Mouse (Mus musculus) T-helper 2 cell (primary cell): Measurements from ENCODE around the gene Zmat5.
"Not testable (repeated sequence)": the region's sequence is repeated elsewhere in the genome, so short reads cannot be mapped to it uniquely, and the experiment has no call there.

Experiments used
- in situ Hi-C: fragments of 300-600 bp; cut with MboI, MseI; formaldehyde crosslinking; loops from one replicate; pipeline ENCODE4 v1.15.1; 2025; ENCODE audit warnings: high pct_unique_total_duplicates

Gene Zmat5

DNA sequence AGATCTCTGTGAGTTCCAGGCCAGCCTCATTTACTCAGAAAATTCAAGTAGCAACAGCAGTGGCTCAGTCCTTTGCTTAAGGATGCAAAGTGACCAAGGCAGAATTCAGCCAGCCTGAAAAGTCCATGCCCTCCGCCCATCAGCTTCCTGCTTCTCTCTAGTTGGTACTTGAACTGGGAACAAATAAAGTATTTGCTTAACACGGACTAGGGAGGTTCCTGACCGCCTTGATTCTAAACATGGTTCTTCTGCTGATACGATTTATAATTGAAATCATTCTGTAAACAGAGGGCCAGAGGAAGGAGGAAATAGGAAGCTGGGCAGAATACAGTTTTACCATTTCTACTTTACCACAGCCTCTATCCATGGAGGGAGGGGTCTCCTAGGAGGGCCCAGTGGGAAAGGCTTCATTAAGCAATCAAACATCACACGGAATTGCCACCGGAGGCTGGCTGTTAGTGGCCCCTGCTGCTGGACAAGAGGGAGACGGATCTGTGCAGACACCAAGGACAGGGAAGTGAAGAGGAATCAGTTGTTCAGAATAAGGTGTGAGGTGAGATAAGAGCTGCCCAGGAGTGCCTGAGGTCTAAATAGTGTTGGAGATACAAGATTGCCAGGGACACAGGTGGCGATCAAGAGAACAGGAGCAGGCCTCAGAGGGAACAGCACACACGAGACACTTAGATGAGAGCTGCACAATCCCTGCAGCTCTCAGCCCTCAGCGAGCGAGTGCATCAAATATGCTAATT lies 15.7 kb upstream of the Zmat5 start:
- in situ Hi-C loops: no loop called here

DNA sequence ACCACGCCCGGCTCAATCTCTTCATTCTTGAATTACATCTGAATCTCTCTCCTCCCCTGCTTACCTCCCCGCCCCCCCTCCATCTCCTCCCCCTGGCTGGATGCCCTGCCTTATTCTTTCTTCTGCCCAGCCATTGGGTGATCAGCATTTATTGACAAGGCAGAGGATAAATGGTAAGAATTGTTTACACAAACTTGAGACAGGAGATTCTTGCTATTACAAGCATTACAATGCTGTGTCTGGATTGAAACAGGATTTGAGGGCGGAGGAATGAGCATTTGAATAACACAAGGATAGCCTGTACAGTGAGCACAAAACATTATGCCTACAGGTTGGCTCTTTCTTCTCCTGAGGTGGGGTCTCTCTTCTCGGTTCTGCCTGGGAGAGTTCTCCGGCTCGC lies 14.1 kb upstream of the Zmat5 start:
- in situ Hi-C loops: no loop called here

DNA sequence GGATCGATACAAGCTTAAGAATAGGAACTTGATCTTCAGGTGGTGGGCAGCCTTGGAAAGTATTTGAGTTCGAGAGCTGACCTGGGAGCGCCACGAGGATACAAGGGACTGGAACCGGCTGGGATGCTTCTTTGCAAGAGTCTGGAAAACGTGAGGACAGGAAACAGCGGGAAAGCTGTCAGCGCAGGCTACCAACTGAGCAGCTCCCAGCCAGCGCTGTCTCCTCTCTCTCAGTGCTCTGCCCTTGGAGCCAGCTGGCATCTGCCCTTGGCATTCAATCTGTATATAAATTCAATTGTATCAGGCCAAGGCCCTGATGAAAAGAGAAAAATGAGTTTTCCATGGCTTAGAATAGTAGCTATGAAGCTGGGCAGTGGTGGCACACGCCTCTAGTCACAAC lies 13.3 kb upstream of the Zmat5 start:
- in situ Hi-C loops: no loop called here

DNA sequence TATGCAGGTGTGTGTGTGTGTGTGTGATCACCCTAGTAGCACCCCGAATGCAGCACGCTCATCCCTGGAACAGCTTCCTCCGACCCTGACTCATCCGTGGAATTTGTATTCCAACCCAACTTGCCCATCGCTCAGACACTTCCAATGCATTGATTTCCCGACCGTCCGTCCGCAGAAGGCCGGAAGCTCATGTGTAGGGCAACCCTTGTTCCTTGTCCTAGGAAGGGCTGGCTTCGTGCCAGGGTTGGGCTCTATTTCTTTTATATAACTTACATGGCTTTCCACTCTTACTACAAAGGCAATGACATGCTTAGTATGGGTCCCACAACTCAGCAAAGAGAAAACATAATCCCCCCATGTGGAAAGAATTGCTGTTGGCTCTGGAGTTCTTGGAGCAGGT lies 12.3 kb upstream of the Zmat5 start:
- in situ Hi-C loops: no loop called here

DNA sequence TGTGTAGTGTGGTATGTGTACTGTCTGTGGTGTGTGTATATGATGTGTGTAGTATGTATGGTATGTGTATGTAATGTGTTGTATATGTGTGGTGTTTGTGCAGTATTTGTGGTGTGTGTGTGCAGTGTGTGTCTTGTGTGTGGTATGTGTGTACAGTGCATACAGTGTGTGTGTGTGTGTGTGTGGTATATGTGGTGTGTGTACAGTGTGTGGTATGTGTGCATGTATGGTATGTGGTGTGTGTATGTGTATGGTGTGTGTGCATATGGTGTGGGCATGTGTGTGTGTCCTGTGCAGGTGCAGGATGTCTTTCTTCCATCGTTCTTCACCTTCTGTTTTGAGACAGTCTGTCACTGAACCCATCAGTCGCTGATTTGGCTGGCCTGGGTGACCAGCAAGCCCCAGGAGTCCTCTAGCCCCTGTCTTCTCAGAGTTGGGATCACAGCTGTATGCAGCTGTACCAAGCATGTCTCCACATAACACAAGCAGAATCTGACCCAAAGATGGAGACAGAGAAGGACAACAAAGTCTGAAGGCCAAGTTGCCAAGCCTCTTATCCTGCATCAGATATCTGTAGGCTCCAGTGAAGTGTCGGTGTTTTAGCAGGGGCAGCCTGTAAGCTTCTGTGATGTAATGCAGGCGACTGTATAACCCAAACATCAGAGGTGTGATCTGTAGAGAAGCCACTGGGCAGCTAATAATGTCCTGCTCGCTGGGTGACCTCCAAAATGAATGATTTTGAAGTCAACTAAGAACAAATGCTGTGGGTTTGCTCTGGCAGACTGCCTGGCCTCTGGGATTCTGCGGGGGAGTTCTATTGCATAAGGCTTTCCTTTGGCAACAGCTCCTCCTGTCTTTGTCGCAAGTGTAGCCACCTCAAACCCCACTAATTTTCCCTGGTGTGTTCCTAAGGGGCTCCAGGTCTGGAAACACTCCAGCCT lies 7.2 kb upstream of the Zmat5 start:
- in situ Hi-C loops: no loop called here

DNA sequence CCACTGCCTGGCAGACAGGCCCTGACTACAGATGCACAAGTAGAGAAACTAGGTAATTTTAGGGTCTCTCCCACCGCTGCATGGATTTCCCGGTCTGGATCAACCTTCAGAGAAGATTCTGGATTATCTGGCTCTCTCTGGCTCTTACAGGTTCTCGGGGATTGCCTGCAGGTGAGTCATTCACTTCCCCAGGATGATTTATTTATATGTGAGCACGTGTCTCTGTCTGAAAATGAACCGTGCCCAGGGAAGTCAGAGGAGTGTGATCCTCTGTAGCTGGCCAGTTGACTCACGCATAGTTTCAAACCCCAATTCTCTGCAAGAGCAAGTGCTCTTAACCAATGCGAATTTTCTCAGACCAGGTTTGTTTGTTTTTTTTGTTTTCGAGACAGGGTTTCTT lies 3.8 kb upstream of the Zmat5 start:
- in situ Hi-C loops: no loop called here

DNA sequence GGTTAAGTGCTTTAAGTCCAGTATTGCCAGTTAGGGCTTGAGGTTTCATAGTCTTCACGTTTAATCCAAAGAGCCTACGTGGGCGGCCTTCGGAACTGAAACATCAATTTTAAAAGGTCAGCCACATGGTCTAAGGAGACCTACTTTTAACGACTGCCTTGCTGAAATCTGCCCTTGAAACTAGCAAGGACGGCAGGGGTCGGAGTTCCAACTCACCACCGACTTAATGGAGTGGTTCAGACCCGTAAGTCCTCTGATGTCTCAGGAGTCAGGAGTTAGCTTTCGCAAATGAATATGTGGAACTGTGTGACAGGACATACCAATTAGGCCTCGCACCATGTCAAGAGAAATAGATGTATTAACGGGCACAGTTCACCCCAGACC lies 798 bp upstream of the Zmat5 start:
- in situ Hi-C loops: no loop called here

DNA sequence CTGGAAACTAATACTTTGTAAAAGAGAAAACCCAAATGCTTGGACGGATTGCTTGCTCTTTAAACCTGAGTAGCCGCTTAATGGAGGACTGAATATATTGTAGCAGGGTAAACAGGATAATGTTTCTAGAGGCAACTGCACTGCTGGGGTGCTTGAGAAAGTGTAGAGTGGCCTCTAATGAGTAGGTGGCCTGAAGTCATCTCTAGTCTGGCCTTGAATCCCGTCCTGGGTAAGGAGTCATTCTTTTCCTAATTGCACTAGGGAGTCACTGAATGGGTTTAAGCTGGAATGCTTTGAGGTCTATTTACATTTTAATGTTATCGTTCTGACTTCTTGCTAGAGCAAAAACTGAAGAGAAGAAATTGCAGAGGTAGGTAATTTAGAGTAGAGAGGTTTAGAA lies 700 bp downstream of the Zmat5 start:
- in situ Hi-C loops: no loop called here

DNA sequence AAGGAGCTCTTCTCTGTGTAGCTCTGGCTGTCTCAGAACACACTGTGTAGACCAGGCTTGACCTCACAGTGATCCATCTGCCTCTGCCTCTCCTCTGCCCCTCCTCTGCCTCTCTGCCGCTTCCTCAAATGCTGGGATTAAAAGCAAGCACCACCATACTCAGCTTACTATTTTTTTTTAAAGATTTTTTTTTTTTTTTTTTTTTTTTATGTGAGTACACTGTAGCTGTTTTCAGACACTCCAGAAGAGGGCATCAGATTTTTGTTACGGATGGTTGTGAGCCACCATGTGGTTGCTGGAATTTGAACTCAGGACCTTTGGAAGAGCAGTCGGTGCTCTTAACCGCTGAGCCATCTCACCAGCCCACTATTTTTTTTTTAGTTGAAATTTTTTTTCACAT lies 5.7 kb downstream of the Zmat5 start:
- in situ Hi-C loops: not testable (repeated sequence)

DNA sequence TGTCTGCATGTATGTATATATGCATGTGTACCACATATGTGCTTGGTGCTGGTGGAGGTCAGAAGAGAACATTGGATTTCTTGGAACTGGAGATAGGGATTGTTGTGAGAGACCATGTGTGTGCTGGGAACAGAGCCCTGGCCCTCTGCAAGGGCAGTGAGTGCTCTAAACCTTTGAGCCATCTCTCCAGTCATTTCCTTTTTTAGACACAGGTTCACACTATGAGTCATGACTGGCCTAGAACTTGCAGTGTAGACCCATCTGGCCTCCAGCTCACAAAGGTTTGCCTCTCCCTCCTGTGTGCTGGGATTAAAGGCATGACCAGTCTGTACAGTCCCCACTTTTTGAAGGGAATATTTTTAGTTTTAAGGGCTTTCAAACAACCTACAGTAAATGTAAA lies 8.3 kb downstream of the Zmat5 start:
- in situ Hi-C loops: no loop called here

DNA sequence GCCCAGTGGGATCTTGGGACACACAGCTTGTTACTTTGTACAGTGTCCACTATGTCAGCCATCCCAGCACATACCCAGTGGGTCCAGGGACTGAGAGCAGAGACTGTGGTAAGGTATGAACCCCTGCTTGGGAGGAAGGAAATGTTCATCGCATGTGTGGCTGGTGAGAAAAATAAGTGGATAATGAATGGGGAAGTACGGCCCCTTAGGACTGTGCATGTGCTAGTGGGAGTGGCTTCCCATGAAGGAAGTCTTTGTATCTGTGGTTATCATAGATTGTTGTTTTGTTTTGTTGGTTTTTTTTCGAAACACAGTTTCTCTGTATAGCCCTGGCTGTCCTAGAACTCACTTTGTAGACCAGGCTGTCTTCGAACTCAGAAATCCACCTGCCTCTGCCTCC lies 10.2 kb downstream of the Zmat5 start:
- in situ Hi-C loops: no loop called here

DNA sequence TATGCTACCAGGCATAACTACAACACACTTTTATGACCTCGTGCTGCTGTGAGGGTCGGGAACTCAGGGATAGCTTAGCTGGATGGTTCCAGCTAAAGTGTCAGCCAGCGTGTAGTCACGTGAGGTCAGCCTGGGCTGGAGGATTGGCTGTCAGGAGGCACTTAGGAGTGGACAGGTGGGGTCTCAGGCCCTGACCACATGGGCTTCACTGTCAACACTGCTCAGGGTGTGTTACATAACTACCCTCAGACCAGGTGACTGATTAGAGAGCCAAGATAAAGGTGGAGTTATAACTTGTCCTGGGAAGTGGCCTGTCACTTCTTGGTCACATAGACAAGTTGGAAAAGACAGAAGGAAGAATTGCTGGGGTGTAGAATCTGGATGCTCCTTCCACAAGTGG lies 11.1 kb downstream of the Zmat5 start:
- in situ Hi-C loops: no loop called here

DNA sequence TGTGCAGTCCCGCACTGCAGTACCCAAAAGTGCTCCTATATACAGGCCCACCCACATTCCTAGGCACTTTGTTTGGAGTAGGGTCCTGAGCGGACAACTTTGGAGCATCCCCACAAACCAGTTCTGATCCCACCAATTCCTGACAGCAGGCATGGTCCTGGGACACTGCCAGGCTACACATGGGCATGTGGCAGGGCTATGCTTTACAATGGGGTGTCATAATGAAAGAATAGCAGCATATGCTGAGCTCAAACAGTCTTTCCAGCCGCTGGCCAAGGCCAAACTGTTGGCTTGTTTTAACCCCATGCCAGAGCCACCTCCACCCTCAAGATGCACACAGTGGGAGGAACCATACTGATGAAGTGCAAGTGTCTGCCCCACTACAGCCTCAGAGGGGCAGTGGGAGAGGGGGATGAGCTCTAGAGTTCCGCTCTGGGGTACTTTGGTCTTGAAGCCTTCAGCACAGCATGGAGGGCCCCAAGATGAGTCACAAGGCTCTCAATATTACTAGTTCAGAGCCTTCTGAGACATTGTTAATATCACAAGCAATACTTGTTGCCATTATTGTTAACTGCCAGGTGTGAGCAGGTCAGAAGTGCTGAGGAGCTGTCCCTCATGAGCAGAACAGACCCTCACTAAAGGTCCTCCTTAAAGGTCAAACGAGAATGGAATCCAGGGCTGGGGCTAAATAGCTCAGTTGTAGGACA lies 12.2 kb downstream of the Zmat5 start:
- in situ Hi-C loops: no loop called here

DNA sequence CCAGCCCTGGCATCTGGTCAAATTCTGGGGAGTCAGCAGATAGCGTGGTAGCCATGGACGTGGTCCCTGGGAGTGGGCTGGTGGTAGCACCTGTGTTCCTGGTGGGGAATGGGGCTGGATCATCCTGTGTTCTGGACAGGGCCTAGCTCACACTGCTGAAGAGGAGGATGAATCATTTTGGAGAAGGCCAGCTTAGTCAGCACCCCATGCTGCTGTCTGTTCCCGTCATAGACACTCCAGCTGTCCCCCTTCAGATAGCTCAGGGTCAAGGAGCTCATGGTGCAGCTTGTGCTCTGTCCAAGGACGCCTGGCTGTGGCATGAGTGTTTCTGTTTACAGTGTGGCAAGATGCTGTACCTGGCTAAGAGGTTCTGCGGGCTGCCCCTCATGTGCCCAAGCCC lies 14.1 kb downstream of the Zmat5 start:
- in situ Hi-C loops: no loop called here

DNA sequence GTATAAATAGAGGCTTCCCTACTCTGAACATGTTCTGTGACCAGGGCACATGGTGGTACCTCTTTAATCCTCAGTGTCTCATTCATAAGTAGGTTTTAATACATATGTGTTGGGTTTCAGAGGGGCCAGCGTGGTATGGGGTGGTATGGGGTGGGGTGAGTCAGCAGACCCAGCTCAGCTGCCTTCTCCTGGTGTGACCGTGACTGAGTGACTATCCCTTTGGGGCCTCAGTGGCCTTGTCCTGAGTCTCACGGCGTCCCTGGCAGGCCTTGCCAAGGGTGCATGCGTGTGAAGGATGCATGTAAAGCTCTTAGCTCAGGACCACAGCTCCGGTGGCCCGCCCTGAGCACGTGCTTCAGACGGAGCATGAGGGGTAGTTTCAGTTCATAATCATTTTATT lies 15.5 kb downstream of the Zmat5 start:
- in situ Hi-C loops: no loop called here

DNA sequence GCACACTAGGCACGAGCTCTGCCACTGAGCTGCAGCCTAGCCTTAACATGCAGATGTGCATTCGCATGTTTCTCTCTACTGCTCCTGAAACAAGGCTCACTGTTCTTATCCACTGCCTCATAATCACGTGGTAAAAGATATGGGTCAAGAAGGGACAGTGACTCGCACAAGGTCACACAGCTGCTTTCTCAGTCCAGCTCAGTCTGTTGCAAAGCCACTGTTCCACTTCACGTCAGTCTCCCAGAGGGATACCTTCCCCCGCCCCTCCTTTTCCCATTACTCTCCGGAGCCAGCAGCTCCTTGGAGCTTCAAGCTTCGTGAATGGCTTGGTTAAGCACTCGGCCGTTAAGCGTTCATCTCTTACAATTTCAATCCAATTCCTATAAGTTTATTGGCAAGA lies 15.9 kb downstream of the Zmat5 start:
- in situ Hi-C loops: no loop called here

DNA sequence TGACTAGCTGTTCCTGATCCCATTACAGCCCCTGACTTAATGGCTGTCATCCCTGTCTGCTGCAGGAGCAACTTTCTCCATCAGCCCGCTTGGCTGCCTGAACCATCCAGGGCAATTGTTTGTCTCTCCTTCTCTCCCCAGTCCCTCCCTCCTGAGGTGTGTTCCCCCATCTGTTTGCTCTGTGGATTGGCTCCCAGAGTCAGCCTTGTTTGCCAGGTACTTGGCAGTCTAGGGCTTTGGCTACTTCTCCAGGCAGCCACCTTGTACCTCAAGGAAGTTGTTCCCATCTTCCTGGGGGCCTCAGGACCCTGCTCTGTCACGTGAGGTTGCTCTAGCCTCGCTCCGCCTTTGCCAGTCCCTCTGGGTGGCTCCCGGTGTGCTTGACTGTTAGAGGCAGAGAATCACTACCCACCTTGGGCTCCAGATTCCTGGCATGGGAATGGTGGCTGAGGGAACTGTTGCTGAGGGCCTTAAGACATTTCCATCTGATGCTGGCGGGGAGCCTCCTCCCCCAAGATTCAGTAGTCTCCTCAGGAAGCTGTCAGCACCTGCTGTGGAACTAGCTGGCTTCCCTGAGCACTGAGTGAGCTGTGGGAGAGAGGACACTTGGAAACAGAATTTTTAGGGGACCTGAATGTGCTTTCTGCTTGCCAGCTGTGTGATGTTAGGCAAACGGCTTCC lies 16.6 kb downstream of the Zmat5 start:
- in situ Hi-C loops: no loop called here

DNA sequence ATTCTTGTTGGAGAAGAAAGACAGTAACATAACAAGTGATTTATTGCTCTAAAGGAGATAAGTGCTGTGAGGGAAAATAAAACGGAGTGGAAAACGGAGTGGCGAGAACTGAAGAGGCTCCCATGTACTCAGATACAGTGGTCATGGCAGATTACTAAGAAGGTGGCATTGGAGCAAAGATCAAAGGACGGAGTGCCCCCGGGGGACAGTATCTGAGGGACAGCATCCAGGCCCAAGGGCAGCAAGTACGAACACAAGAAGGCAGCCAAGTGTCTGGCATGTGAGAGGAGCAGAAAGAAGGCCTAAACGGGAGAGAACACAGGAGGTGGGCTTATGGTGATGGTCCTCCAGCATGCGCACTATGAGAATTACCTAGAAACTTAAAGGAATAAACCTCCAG lies 17.2 kb downstream of the Zmat5 start:
- in situ Hi-C loops: no loop called here

DNA sequence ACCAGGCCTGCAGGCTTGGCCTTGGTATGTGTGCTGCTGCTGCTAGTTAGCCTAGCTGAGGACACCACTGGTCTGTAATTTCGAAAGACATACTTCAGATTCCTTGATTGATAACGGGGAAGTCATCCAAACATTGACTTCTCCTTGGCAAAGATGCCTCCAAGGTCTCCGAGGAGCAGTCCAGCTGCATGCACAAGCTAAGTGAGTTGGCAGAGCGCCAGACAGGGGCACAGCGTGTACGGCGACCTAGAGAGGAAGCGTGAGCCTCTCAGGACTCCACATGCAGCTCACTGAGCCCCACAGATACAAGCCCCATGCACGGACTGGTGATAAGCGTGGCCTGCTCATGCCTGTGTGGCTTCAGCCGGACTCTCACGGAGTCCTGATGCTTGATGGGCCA lies 25.1 kb downstream of the Zmat5 start:
- in situ Hi-C loops: no loop called here

DNA sequence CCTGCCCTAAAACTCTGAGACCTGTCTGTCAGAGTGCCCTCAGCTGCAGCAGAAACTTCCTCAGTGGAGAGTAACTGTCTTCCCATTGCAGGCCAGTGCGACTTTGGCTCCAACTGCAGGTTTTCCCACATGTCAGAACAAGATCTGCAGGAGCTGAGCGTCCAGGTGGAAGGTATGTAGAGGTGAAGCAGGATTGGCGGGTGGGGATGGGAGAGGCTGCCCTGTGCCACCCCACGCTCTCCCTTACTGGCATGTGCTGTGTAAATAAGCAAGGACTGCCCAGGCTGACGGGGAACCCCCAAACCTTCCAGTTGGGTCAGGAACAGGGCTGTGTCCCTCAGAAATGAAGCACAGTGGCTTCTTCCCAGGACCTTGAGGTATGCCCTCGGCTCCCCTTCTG lies 25.6 kb downstream of the Zmat5 start:
- in situ Hi-C loops: no loop called here

DNA sequence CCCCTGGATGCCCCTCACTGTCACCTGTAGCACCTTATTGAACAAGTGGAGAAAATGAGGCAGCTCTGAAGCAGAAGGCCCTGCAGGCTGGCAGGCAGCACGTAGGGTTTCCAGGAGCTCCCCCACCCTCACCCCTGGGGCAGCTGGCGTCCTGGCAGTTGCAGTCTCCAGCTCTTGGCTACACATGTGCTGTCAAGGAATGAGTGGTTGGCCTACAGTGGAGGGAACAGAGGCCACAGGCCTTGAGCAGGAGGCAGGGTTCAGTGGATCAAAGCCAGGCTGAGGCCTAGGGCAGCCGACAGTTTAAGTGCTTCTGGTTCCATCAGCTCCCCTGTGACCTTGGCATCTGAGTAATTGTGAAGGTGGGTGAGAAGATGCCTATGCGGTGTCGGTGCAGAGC lies 26.4 kb downstream of the Zmat5 start:
- in situ Hi-C loops: no loop called here

DNA sequence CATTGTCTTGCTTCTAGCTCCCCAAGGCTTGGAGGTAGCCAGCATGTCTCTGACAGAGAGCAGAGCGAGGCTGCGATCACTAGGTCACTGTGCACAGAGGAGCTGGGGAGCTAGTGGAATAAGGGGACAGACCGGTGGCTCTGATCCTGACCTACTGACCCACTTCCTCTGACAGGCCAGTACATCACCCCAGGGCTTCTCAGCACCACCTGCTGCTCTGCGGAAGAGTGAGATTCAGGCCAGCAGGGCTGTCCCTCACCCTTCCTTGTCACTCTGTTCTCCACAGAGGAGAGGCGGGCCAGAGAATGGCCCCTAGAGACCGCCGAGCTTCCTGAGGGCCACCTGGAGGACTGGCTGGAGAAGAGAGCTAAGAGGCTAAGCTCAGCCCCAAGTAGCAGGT lies 27.3 kb downstream of the Zmat5 start:
- in situ Hi-C loops: no loop called here
